Mouse (Mus musculus): ENCODE results near the gene Tmem37.
"Not testable (repeated sequence)": the region's sequence is repeated elsewhere in the genome, so short reads cannot be mapped to it uniquely, and the experiment has no call there.

Gene Tmem37

GRCm38 (mm10) chr1:120093482-120094134 is 19.7 kb upstream of the Tmem37 start:
- DNase-seq (ENCODE audit: extremely low spot score, low read depth, low spot score), result not testable (repeated sequence)

GRCm38 (mm10) chr1:120090880-120091570 is 17.2 kb upstream of the Tmem37 start:
- no peak for DNase-seq (ENCODE audit: extremely low spot score, low read depth, low spot score)

GRCm38 (mm10) chr1:120089180-120089579 is 15.3 kb upstream of the Tmem37 start:
- no peak for DNase-seq (ENCODE audit: extremely low spot score, low read depth, low spot score)

- DNase-seq (ENCODE audit: extremely low spot score, low read depth, low spot score), result no peak
These were observed 12.8 kb upstream of the Tmem37 start for GRCm38 (mm10) chr1:120086644-120087043.

- DNase-seq (ENCODE audit: extremely low spot score, low read depth, low spot score), result no peak
These were observed 11.8 kb upstream of the Tmem37 start for GRCm38 (mm10) chr1:120085696-120086095.

- no peak for DNase-seq (ENCODE audit: extremely low spot score, low read depth, low spot score)
These were observed 10.1 kb upstream of the Tmem37 start for GRCm38 (mm10) chr1:120083921-120084517.

- no peak for DNase-seq (ENCODE audit: extremely low spot score, low read depth, low spot score)
These were observed 9.2 kb upstream of the Tmem37 start for GRCm38 (mm10) chr1:120082957-120083585.

- no peak for DNase-seq (ENCODE audit: extremely low spot score, low read depth, low spot score)
These were observed 6.8 kb upstream of the Tmem37 start for GRCm38 (mm10) chr1:120080632-120081031.

- DNase-seq (ENCODE audit: extremely low spot score, low read depth, low spot score), result no peak
These were observed 4.0 kb upstream of the Tmem37 start for GRCm38 (mm10) chr1:120077746-120078410.

- DNase-seq (ENCODE audit: extremely low spot score, low read depth, low spot score), result no peak
These were observed 1.6 kb upstream of the Tmem37 start for GRCm38 (mm10) chr1:120075507-120075906.

- DNase-seq (ENCODE audit: extremely low spot score, low read depth, low spot score), result no peak
These were observed 1.1 kb upstream of the Tmem37 start for GRCm38 (mm10) chr1:120074931-120075330.

GRCm38 (mm10) chr1:120074307-120074702 is 431 bp upstream of the Tmem37 start:
- DNase-seq (ENCODE audit: extremely low spot score, low read depth, low spot score), result no peak

- DNase-seq (ENCODE audit: extremely low spot score, low read depth, low spot score), result no peak
These were observed 974 bp downstream of the Tmem37 start for GRCm38 (mm10) chr1:120072900-120073299.

- no peak for DNase-seq (ENCODE audit: extremely low spot score, low read depth, low spot score)
These were observed 2.7 kb downstream of the Tmem37 start for GRCm38 (mm10) chr1:120071133-120071532.

GRCm38 (mm10) chr1:120070168-120070567 is 3.7 kb downstream of the Tmem37 start:
- DNase-seq (ENCODE audit: extremely low spot score, low read depth, low spot score), result peak; percentile 10

GRCm38 (mm10) chr1:120069120-120069519 is 4.8 kb downstream of the Tmem37 start:
- no peak for DNase-seq (ENCODE audit: extremely low spot score, low read depth, low spot score)

GRCm38 (mm10) chr1:120066625-120067024 is 7.2 kb downstream of the Tmem37 start:
- DNase-seq (ENCODE audit: extremely low spot score, low read depth, low spot score), result no peak

GRCm38 (mm10) chr1:120066159-120066558 is 7.7 kb downstream of the Tmem37 start:
- no peak for DNase-seq (ENCODE audit: extremely low spot score, low read depth, low spot score)

- DNase-seq (ENCODE audit: extremely low spot score, low read depth, low spot score), result no peak
These were observed 9.7 kb downstream of the Tmem37 start for GRCm38 (mm10) chr1:120064036-120064682.

GRCm38 (mm10) chr1:120062231-120062630 is 11.6 kb downstream of the Tmem37 start:
- no peak for DNase-seq (ENCODE audit: extremely low spot score, low read depth, low spot score)

- no peak for DNase-seq (ENCODE audit: extremely low spot score, low read depth, low spot score)
These were observed 13.2 kb downstream of the Tmem37 start for GRCm38 (mm10) chr1:120060687-120061086.
